Mouse (Mus musculus) T-helper 17 cell (primary cell): ENCODE results near the gene Cops7a.

Experiments used
- in situ Hi-C, 2 experiments: fragments of 300-600 bp; cut with MboI, MseI; formaldehyde crosslinking; loops; 1 replicate in 1 of 2; 2 replicates in 1 of 2; pipeline ENCODE4 v1.15.1; 2025; ENCODE audit warnings: high pct_unique_total_duplicates in 2 of 2

The Cops7a gene

GRCm38 (mm10) chr6:124961021-124961420 lies 4.3 kb downstream of the Cops7a start:
- in situ Hi-C loops = no loop called here

DNA sequence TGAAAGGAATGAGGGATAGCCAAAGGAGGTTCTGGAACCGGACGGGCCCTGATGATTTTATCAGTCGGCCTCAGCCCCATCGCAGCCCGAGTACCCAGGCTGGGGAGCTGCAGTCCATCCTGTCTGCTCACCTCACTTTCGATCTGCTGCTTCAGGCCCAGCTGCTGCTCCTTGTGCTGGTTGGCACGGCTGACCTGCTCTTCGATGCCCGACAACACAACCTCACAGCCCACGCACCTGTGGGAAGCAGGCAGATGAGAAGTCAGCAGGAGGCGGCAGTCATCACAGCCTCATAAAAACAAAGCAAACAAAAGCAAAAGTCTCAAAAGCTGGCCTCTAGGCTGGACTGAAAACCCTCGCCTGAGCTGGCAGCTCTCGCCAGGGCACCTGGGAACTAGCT lies 5.4 kb downstream of the Cops7a start:
- in situ Hi-C loops = no loop called here

DNA sequence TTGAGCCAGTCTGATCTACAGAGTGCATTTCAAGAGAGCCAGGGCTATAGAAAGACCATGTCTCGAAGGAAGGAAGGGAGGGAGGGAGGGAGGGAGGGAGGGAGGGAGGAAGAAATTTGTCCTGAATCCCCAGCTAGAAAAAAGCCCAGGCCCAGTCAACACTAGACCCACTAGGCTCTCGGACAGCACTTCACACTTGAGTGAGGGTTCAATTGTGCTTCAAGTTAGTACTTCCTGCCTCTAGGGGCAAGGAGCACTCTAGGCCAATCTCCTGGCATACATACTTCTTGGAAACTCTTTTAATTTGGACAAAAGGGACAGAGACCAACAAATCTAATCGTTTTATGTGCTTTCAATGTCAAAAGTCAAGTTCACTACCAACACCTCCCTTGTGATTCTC lies 7.2 kb downstream of the Cops7a start:
- in situ Hi-C loops = no loop called here

DNA sequence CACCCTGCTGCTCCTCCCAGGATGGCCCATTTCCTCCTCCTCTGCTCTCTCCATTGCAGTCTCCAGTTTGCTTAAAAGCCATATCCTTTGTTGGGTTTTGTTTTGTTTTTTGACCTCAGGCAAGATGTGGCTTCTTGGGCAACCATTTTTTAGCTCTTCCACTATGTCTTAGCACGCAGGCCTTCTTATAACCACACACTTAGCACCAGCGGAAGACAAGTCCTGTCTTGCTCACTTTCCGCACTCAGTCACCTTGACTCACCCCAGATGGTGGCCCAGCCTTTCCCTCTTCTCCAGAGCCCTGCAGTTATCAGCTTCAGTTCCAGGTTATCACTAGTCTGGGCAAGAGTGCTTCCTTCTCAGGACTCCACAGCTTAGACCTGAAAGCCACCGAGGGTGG lies 10.1 kb downstream of the Cops7a start:
- in situ Hi-C loops = no loop called here

DNA sequence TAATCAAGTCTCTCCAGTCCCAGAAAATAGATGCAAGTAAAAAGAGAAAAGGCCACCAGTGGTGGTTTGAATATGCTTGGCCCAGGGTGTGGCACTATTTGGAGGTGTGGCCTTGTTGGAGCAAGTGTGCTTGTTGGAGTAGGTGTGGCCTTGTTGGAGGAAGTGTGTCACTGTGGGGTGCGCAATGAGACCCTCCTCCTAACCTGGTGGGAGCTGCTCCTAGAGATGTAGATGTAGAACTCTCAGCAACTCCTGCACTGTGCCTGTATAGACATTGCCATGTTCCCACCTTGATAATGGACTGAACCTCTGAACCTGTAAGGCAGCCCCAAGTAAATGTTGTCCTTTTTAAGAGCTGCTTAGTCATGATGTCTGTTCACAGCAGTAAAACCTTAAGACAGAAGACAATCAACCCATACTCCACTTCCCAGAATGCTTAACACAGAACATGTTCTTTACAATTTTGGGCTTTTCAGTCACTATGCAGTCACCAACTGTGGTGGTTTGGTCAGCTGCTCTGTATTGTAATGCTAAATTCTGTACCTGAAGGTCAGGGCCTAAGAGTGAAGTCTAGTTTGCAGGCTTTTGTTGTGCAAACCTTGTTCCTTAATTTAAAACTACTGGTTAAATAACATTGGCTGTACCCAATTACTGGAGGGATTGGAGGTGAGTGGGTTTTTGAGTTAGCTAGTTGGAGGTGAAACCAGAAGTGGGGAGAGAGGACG lies 11.2 kb downstream of the Cops7a start:
- in situ Hi-C loops = no loop called here

GRCm38 (mm10) chr6:124943526-124943925 lies 21.8 kb downstream of the Cops7a start:
- in situ Hi-C loops = no loop called here

DNA sequence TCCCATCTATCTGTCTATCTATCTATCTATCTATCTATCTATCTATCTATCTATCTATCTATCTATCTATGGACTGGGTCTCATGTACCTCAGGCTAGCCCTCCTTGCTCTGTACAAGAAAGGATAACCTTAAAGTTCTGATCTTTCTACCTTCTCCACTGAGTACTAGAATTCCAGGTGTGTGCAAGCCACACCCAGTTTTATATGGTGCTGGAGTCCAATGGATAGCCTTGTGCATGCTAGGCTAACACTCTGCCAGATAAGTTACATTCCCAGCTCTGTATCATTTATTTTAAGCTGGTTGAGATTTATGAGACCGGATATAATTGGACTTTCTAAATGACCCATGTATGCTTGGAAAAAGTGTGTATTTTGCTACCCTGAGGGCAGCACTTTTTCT lies 23.7 kb downstream of the Cops7a start:
- in situ Hi-C loops = no loop called here

GRCm38 (mm10) chr6:124938554-124938953 lies 26.8 kb downstream of the Cops7a start:
- in situ Hi-C loops = loop anchor here in 1 of 2 experiments (5.0 kb wide), 1 partner anchor 81 kb away; the partner anchor contains the start of gene P3h3

DNA sequence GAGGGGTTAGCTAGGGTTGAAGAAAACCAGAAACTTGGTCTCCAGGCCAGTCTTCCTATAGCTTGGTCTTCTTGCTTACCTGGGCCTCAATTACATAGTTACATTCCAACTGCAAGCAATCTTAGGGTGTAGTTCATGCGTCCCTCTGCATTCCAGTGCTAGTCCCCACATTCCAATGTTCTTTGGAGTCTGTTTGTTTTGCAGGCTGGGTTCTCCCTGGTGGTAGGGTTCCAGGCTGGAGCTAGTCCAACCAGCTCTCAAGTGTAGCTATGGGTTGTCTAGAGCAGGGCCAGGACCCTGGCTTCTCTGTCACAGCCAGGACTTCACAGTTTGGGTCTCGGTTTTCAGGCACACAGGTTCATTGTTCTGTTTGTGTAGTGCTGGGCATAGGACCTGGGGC lies 27.8 kb downstream of the Cops7a start:
- in situ Hi-C loops = loop anchor here in 1 of 2 experiments (5.0 kb wide), 1 partner anchor 80 kb away; the partner anchor contains the start of gene P3h3

DNA sequence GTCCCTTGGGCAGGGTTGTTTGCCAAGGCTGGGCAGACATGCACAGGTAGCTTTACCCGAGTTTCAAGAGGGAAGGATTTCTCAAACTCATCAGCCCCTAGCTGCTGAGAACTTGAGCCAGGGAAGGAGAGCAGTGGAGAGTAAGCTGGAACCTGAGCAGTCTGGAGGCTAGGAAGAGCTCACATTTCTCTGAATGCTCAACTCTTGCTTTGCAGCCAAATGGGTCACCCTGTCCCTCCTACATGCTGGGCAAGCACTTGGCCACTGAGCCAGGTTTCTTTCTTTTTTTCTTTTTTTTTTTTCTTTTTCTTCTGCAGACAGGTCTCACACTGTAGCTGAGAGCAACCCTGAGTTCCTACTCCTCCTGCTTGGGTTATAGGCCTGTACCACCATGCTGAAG lies 28.7 kb downstream of the Cops7a start:
- in situ Hi-C loops = loop anchor here in 1 of 2 experiments (5.0 kb wide), 1 partner anchor 79 kb away; the partner anchor contains the start of gene P3h3

GRCm38 (mm10) chr6:124934670-124935069 lies 30.7 kb downstream of the Cops7a start:
- in situ Hi-C loops = loop anchor here in 1 of 2 experiments (5.0 kb wide), 1 partner anchor 77 kb away; the partner anchor contains the start of gene P3h3

GRCm38 (mm10) chr6:124933127-124933526 lies 32.2 kb downstream of the Cops7a start:
- in situ Hi-C loops = no loop called here

- in situ Hi-C loops = no loop called here
Observed at GRCm38 (mm10) chr6:124932314-124932695, 33.0 kb downstream of the Cops7a start.

DNA sequence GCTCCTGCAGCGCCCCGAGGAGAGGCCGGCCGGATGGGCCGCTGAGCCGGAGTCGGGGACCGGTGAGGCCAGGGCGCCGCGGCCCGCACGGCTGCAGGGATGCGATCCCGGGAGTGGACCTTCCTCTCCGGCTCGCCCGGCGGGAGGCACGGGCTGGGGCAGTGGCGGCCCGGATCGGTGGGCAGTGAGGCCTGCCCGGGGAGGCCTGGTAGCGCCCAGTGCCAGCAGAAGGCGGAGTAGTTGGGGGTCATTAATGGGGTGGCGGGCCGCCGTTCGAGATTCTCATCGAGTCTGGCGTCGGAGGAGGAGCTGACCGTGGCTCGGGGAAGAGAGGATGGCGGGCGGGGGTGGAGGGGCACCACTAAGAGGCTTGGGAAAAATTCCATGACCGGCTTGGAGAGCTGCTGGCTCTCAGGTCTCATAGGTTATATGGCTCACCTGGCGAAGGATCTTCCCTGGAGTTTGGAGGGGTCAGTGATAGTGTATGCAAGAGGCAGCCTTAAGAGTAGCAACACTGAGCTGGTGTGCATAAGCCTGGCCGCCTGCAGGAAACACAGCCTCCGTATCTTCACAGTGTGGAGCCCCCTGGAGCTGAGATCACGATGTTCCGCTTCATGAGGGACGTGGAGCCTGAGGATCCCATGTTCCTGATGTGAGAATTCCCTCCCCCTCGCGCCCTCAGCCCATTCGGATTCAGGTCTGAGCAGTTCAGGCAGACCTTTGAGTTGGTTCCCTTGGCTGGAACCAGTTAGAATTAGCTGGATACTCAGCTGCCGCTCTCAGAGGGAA lies 33.6 kb downstream of the Cops7a start:
- in situ Hi-C loops = no loop called here

DNA sequence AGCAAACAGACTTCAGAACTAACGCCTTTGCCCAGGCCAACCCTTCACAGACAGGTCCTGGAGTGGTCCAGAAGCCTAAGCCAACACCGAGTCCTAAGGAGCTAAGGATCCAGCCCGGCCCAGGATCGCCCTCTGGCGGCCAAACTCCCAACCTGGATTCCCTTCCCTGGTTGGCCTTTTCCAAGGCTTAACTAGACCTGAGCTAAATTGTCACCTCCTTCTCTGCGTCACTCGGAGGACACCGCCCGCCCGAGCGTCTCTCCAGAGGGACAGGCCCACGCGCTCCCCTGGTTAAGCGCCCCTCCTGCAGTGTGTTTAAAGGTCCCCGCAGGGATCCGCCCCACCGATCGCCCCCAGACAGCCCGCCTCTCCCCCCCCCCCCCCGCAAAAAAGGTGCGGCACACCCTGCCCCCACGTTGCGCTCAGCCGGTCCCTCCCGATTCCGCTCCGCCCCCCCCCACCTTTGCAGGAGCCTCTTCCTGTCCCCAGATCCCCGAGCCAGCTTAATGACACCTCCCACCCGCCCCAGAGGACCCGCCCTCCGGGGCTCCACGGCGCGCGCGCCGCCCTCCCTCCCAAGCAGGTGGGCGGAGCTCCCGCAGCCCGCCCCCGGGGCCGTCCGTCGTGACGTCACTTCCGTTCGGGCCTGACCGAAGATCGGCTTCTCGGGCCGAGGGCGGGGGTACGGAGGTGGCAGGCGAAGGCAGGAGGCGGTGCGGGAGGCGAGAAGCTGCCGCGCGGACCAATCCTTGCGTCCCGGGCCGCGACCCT lies 34.4 kb downstream of the Cops7a start, which contains the start of gene Mlf2:
Gene Mlf2 (plus strand): TSS at position 633 of the 771 bp plus-strand sequence.
- in situ Hi-C loops = no loop called here

GRCm38 (mm10) chr6:124930231-124930630 lies 35.1 kb downstream of the Cops7a start:
- in situ Hi-C loops = no loop called here

- in situ Hi-C loops = no loop called here
Observed at GRCm38 (mm10) chr6:124925941-124926340, 39.4 kb downstream of the Cops7a start.

GRCm38 (mm10) chr6:124925173-124925793 lies 40.1 kb downstream of the Cops7a start:
- in situ Hi-C loops = no loop called here

- in situ Hi-C loops = no loop called here
Observed at GRCm38 (mm10) chr6:124921539-124921938, 43.8 kb downstream of the Cops7a start.

- in situ Hi-C loops = no loop called here
Observed at GRCm38 (mm10) chr6:124920318-124921085, 44.8 kb downstream of the Cops7a start.
